Mouse (Mus musculus) CH12.LX (cell line): ENCODE measurements around the gene Tbata.

Source experiments
- BHLHE40 ChIP-seq: IDR thresholded peaks from 2 replicates; pipeline ENCODE4 v1.6.1; 2011; ENCODE audit warnings: mild to moderate bottlenecking, low read depth, low read length, improper control_type of control experiment
- CTCF ChIP-seq, 2 experiments: IDR thresholded peaks in 1 of 2; conservative IDR thresholded peaks in 1 of 2; 2 replicates each; pipeline ENCODE4 v1.5.1; 2011 to 2012; ENCODE audit warnings: low read depth in 2 of 2, low read length in 2 of 2, improper control_type of control experiment in 1 of 2, inconsistent platforms in 1 of 2, mild to moderate bottlenecking in 1 of 2, moderate library complexity in 1 of 2
- E2F4 ChIP-seq: IDR thresholded peaks from 2 replicates; pipeline ENCODE4 v1.6.1; 2011; ENCODE audit warnings: low read depth, low read length, improper control_type of control experiment; ENCODE audit not compliant: insufficient replicate concordance
- EP300 ChIP-seq: IDR thresholded peaks from 2 replicates; pipeline ENCODE4 v1.6.1; 2011; ENCODE audit warnings: low read length, improper control_type of control experiment
- JUND ChIP-seq: conservative IDR thresholded peaks from 2 replicates; pipeline ENCODE4 v1.6.1; 2011; ENCODE audit warnings: low read depth, low read length, improper control_type of control experiment
- NELFE ChIP-seq: IDR thresholded peaks from 2 replicates; pipeline ENCODE4 v1.6.1; 2011; ENCODE audit warnings: low read depth, low read length, improper control_type of control experiment
- POLR2A ChIP-seq: IDR thresholded peaks from 2 replicates; pipeline ENCODE4 v1.6.1; 2011; ENCODE audit warnings: low read depth, mild to moderate bottlenecking, improper control_type of control experiment, low read length
- UBTF ChIP-seq: IDR thresholded peaks from 2 replicates; pipeline ENCODE4 v1.6.1; 2012; ENCODE audit warnings: low read depth, mild to moderate bottlenecking, inconsistent platforms, low read length, improper control_type of control experiment, moderate library complexity
- ZC3H11A ChIP-seq: IDR thresholded peaks from 2 replicates; pipeline ENCODE4 v1.6.1; 2012; ENCODE audit warnings: low read depth, mild to moderate bottlenecking, inconsistent platforms, low read length, improper control_type of control experiment

GRCm38 (mm10) chr10:61195718-61196291 lies 24.1 kb downstream of the Tbata start:
- TF ChIP-seq CTCF (conservative IDR thresholded peaks at IDR 0.05 in 1 of 2, IDR thresholded peaks at IDR 0.05 in 1 of 2; ENCODE audit: low read depth in 2 of 2, low read length in 2 of 2), result no peak
- no peak for TF ChIP-seq E2F4
- no peak for TF ChIP-seq EP300
- TF ChIP-seq ZC3H11A, result no peak
- no peak for TF ChIP-seq BHLHE40
- TF ChIP-seq JUND, result no peak
- no peak for TF ChIP-seq POLR2A
- TF ChIP-seq UBTF, result no peak
- TF ChIP-seq NELFE, result no peak
